22 mouse cellular contexts compared by ENCODE assay signal in the genomic region with DNA sequence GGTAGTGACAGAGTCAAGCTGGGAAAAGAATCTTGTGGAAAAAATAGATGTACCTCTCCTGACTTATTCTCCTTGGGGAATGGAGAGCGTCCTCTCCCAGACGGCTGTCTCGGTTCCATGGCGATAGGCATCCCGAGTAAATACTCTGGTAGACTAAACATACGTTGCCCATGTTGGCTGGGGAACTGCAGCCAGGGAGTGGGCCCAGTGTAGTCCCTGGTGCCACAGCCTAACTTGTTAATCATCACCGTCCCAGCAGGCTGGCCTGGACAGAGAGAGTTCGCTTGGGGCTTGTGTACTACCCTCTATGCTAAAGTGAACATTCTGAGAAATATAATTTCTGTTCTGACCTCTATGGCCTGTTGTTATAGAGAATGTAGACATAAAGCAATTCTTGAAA.
"Had no signal": no experiment of that assay in that cellular context is flagged by ENCODE, and none has a peak within 500 bp of the region (broad histone marks: within the 10 kb centered on the region; RNA-seq: fewer than 3 reads in every experiment).

No protein-coding gene starts in this region.

- H3K27me3 ChIP-seq: intestine, embryonic 15.5 days; limb, embryonic 12.5 days; liver, embryonic 12.5 days; liver, embryonic 15.5 days had no signal

- H3K4me3 ChIP-seq: intestine, embryonic 15.5 days; left cerebral cortex, adult 2 months; limb, embryonic 12.5 days; liver, embryonic 12.5 days; liver, embryonic 15.5 days had no signal

- H3K9ac ChIP-seq: intestine, embryonic 15.5 days; limb, embryonic 12.5 days; liver, embryonic 12.5 days; liver, embryonic 15.5 days had no signal

- H3K9me3 ChIP-seq: intestine, embryonic 15.5 days; limb, embryonic 12.5 days; liver, embryonic 12.5 days; liver, embryonic 15.5 days had no signal

- DNase-seq: kidney, adult 18-20 months; kidney, postnatal 10 days; kidney, postnatal 36 days; layer of hippocampus, postnatal 36 days; liver; lung, adult 18-20 months; lung, postnatal 10 days; lung, postnatal 4 days; midbrain, embryonic 14.5 days; right cerebral cortex, adult 18-20 months; right cerebral cortex, postnatal 14 days; right cerebral cortex, postnatal 4 days; thymus, adult 2 months; thymus, postnatal 14 days; thymus, postnatal 4 days had no signal

- H3K36me3 ChIP-seq: intestine, embryonic 15.5 days; limb, embryonic 12.5 days; liver, embryonic 12.5 days; liver, embryonic 15.5 days had no signal

- H3K4me2 ChIP-seq: intestine, embryonic 15.5 days; limb, embryonic 12.5 days; liver, embryonic 12.5 days; liver, embryonic 15.5 days; midbrain, embryonic 11.5 days had no signal

- H3K27ac ChIP-seq: intestine, embryonic 15.5 days; left cerebral cortex, adult 2 months; limb, embryonic 12.5 days; liver, embryonic 12.5 days; liver, embryonic 15.5 days; stomach, postnatal 0 days had no signal

- ATAC-seq: intestine, embryonic 15.5 days; liver, embryonic 12.5 days had no signal

- H3K4me1 ChIP-seq: intestine, embryonic 15.5 days; limb, embryonic 12.5 days; liver, embryonic 12.5 days; liver, embryonic 15.5 days had no signal
